Mouse (Mus musculus) MEL (cell line): ENCODE data around the gene Phf2. TPM values are rescaled to one million over a fixed set of nuclear protein-coding genes. Genes with fewer than 3 reads are reported as not detected.

Experiments
- DNase-seq: peaks from one replicate; pipeline ENCODE4 v3.0.0; 2011; ENCODE audit warnings: low read depth, low spot score
- H3K27ac ChIP-seq: 2 replicates; pipeline ENCODE4 v1.5.1; 2012; ENCODE audit warnings: low read depth, mild to moderate bottlenecking, control low read depth, low read length, moderate library complexity; ENCODE audit not compliant: control insufficient read depth
- H3K27me3 ChIP-seq, 2 experiments: fragments of 150-350 bp in 1 of 2; sonication (generic) in 1 of 2; 2 replicates each; pipeline ENCODE4 v1.6.1; 2012; ENCODE audit warnings: low read length in 2 of 2, mild to moderate bottlenecking in 2 of 2, improper control_type of control experiment in 1 of 2, moderate library complexity in 1 of 2; ENCODE audit not compliant: insufficient read depth in 2 of 2, control insufficient read depth in 1 of 2
- H3K36me3 ChIP-seq, 2 experiments: 2 replicates each; pipeline ENCODE4 v1.6.1; 2012 to 2014; ENCODE audit warnings: low read length in 2 of 2, improper control_type of control experiment in 1 of 2, inconsistent platforms in 1 of 2, mild to moderate bottlenecking in 1 of 2; ENCODE audit not compliant: insufficient read depth in 2 of 2, control insufficient read depth in 1 of 2
- H3K4me1 ChIP-seq, 2 experiments: fragments of 150-350 bp in 1 of 2; sonication (generic) in 1 of 2; 2 replicates each; pipeline ENCODE4 v1.6.1; 2012; ENCODE audit warnings: low read length in 2 of 2, improper control_type of control experiment in 1 of 2, mild to moderate bottlenecking in 1 of 2; ENCODE audit not compliant: insufficient read depth in 2 of 2, control insufficient read depth in 1 of 2
- H3K4me3 ChIP-seq, 2 experiments: fragments of 150-350 bp in 1 of 2; sonication (generic) in 1 of 2; 2 replicates each; pipeline ENCODE4 v1.5.1; 2012; ENCODE audit warnings: low read depth in 2 of 2, low read length in 2 of 2, mild to moderate bottlenecking in 2 of 2, moderate library complexity in 2 of 2, control low read depth in 1 of 2, improper control_type of control experiment in 1 of 2; ENCODE audit not compliant: control insufficient read depth in 1 of 2, insufficient read depth in 1 of 2
- H3K79me2 ChIP-seq: 2 replicates; pipeline ENCODE4 v1.6.1; 2012; ENCODE audit warnings: mild to moderate bottlenecking, low read length, moderate library complexity; ENCODE audit not compliant: control insufficient read depth, poor library complexity, insufficient read depth
- H3K9ac ChIP-seq: 2 replicates; pipeline ENCODE4 v1.6.1; 2012; ENCODE audit warnings: low read depth, mild to moderate bottlenecking, control low read depth, low read length, moderate library complexity; ENCODE audit not compliant: control insufficient read depth, poor library complexity, severe bottlenecking
- H3K9me3 ChIP-seq: fragments of 150-350 bp; sonication (generic); replicated peaks from 2 replicates; pipeline ENCODE4 v1.6.1; 2012; ENCODE audit warnings: mild to moderate bottlenecking, low read length, improper control_type of control experiment, moderate library complexity; ENCODE audit not compliant: insufficient read depth
- BHLHE40 ChIP-seq: IDR thresholded peaks from 2 replicates; pipeline ENCODE4 v1.6.1; 2012; ENCODE audit warnings: low read depth, mild to moderate bottlenecking, inconsistent platforms, low read length, improper control_type of control experiment, borderline replicate concordance
- CHD1 ChIP-seq: IDR thresholded peaks from 2 replicates; pipeline ENCODE4 v1.6.1; 2012; ENCODE audit warnings: low read depth, mild to moderate bottlenecking, inconsistent platforms, low read length, improper control_type of control experiment
- CHD2 ChIP-seq: IDR thresholded peaks from 2 replicates; pipeline ENCODE4 v1.6.1; 2011; ENCODE audit warnings: low read length, improper control_type of control experiment
- CTCF ChIP-seq, 3 experiments: IDR thresholded peaks in 2 of 3; conservative IDR thresholded peaks in 1 of 3; 2 replicates each; pipeline ENCODE4 v1.5.1; 2011 to 2012; ENCODE audit warnings: low read length in 3 of 3, low read depth in 2 of 3, mild to moderate bottlenecking in 2 of 3, improper control_type of control experiment in 1 of 3, inconsistent platforms in 1 of 3, mixed read lengths in 1 of 3, moderate library complexity in 1 of 3; ENCODE audit not compliant: control insufficient read depth in 1 of 3, insufficient read depth in 1 of 3, poor library complexity in 1 of 3, severe bottlenecking in 1 of 3
- E2F4 ChIP-seq: IDR thresholded peaks from 2 replicates; pipeline ENCODE4 v1.6.1; 2011; ENCODE audit warnings: low read depth, low read length, improper control_type of control experiment, borderline replicate concordance
- EP300 ChIP-seq, 2 experiments: IDR thresholded peaks; 2 replicates each; pipeline ENCODE4 v1.6.1; 2011; ENCODE audit warnings: improper control_type of control experiment in 2 of 2, low read length in 2 of 2, low read depth in 1 of 2, mild to moderate bottlenecking in 1 of 2
- ETS1 ChIP-seq: IDR thresholded peaks from 2 replicates; pipeline ENCODE4 v1.6.1; 2012; ENCODE audit warnings: low read depth, mild to moderate bottlenecking, inconsistent platforms, low read length, improper control_type of control experiment, moderate library complexity
- GABPA ChIP-seq: IDR thresholded peaks from 2 replicates; pipeline ENCODE4 v1.6.1; 2012; ENCODE audit warnings: low read depth, mild to moderate bottlenecking, inconsistent platforms, low read length, improper control_type of control experiment, moderate library complexity
- GATA1 ChIP-seq: IDR thresholded peaks from 2 replicates; pipeline ENCODE4 v1.6.1; 2011; ENCODE audit warnings: low read depth, low read length, improper control_type of control experiment
- HCFC1 ChIP-seq: IDR thresholded peaks from 2 replicates; pipeline ENCODE4 v1.6.1; 2012; ENCODE audit warnings: low read depth, mild to moderate bottlenecking, inconsistent platforms, low read length, improper control_type of control experiment, moderate library complexity
- JUND ChIP-seq: IDR thresholded peaks from 2 replicates; pipeline ENCODE4 v1.6.1; 2011; ENCODE audit warnings: low read depth, mild to moderate bottlenecking, improper control_type of control experiment, low read length
- MAFK ChIP-seq: IDR thresholded peaks from 2 replicates; pipeline ENCODE4 v1.6.1; 2011; ENCODE audit warnings: low read depth, mild to moderate bottlenecking, low read length, improper control_type of control experiment, borderline replicate concordance
- MAX ChIP-seq: IDR thresholded peaks from 2 replicates; pipeline ENCODE4 v1.6.1; 2011; ENCODE audit warnings: low read length, improper control_type of control experiment
- MAZ ChIP-seq: IDR thresholded peaks from 2 replicates; pipeline ENCODE4 v1.6.1; 2012; ENCODE audit warnings: low read depth, mild to moderate bottlenecking, inconsistent platforms, low read length, improper control_type of control experiment
- MEF2A ChIP-seq: IDR thresholded peaks from 2 replicates; pipeline ENCODE4 v1.6.1; 2014; ENCODE audit warnings: low read depth, mild to moderate bottlenecking, inconsistent platforms, low read length, improper control_type of control experiment; ENCODE audit not compliant: poor library complexity, insufficient replicate concordance, severe bottlenecking; ENCODE audit errors: extremely low read depth
- MXI1 ChIP-seq: IDR thresholded peaks from 2 replicates; pipeline ENCODE4 v1.6.1; 2011; ENCODE audit warnings: mild to moderate bottlenecking, low read depth, low read length, improper control_type of control experiment
- MYB ChIP-seq: IDR thresholded peaks from 2 replicates; pipeline ENCODE4 v1.6.1; 2011; ENCODE audit warnings: mild to moderate bottlenecking, low read depth, low read length, improper control_type of control experiment
- MYC ChIP-seq: IDR thresholded peaks from 2 replicates; pipeline ENCODE4 v1.6.1; 2011; ENCODE audit warnings: low read depth, mild to moderate bottlenecking, low read length, improper control_type of control experiment, moderate library complexity
- NELFE ChIP-seq: IDR thresholded peaks from 2 replicates; pipeline ENCODE4 v1.6.1; 2011; ENCODE audit warnings: low read depth, low read length, improper control_type of control experiment
- NRF1 ChIP-seq: IDR thresholded peaks from 2 replicates; pipeline ENCODE4 v1.6.1; 2014; ENCODE audit warnings: low read depth, mild to moderate bottlenecking, inconsistent platforms, low read length, improper control_type of control experiment, moderate library complexity; ENCODE audit not compliant: poor library complexity, insufficient read depth, severe bottlenecking
- POLR2A ChIP-seq, 2 experiments: IDR thresholded peaks; 2 replicates each; pipeline ENCODE4 v1.6.1; 2011 to 2012; ENCODE audit warnings: low read length in 2 of 2, mild to moderate bottlenecking in 2 of 2, control low read depth in 1 of 2, improper control_type of control experiment in 1 of 2, low read depth in 1 of 2, moderate library complexity in 1 of 2; ENCODE audit not compliant: control insufficient read depth in 1 of 2, insufficient read depth in 1 of 2, poor library complexity in 1 of 2
- POLR2AphosphoS2 ChIP-seq: IDR thresholded peaks from 2 replicates; pipeline ENCODE4 v1.6.1; 2011; ENCODE audit warnings: low read length, improper control_type of control experiment
- POLR2AphosphoS5 ChIP-seq: IDR thresholded peaks from 2 replicates; pipeline ENCODE4 v1.6.1; 2012; ENCODE audit warnings: low read depth, borderline replicate concordance, mild to moderate bottlenecking, inconsistent platforms, low read length, moderate library complexity, mixed read lengths
- RAD21 ChIP-seq: IDR thresholded peaks from 2 replicates; pipeline ENCODE4 v1.6.1; 2011; ENCODE audit warnings: mild to moderate bottlenecking, low read depth, low read length, improper control_type of control experiment
- RCOR1 ChIP-seq: IDR thresholded peaks from 2 replicates; pipeline ENCODE4 v1.6.1; 2012; ENCODE audit warnings: low read depth, mild to moderate bottlenecking, inconsistent platforms, low read length, improper control_type of control experiment
- SIN3A ChIP-seq: IDR thresholded peaks from 2 replicates; pipeline ENCODE4 v1.6.1; 2012; ENCODE audit warnings: low read length, improper control_type of control experiment, inconsistent platforms
- SMC3 ChIP-seq: IDR thresholded peaks from 2 replicates; pipeline ENCODE4 v1.6.1; 2011; ENCODE audit warnings: low read depth, low read length, improper control_type of control experiment
- TAL1 ChIP-seq: IDR thresholded peaks from 2 replicates; pipeline ENCODE4 v1.6.1; 2012; ENCODE audit warnings: mild to moderate bottlenecking, inconsistent platforms, low read length, moderate library complexity, mixed read lengths
- TBP ChIP-seq: IDR thresholded peaks from 2 replicates; pipeline ENCODE4 v1.8.0; 2011; ENCODE audit warnings: low read depth, low read length, improper control_type of control experiment
- TCF12 ChIP-seq: IDR thresholded peaks from 2 replicates; pipeline ENCODE4 v1.6.1; 2014; ENCODE audit warnings: low read depth, mild to moderate bottlenecking, inconsistent platforms, low read length, improper control_type of control experiment, moderate library complexity
- USF1 ChIP-seq: IDR thresholded peaks from 2 replicates; pipeline ENCODE4 v1.6.1; 2014; ENCODE audit warnings: low read depth, mild to moderate bottlenecking, inconsistent platforms, low read length, improper control_type of control experiment, moderate library complexity
- USF2 ChIP-seq, 2 experiments: IDR thresholded peaks; 2 replicates each; pipeline ENCODE4 v1.6.1; 2011 to 2012; ENCODE audit warnings: improper control_type of control experiment in 2 of 2, low read length in 2 of 2, borderline replicate concordance in 1 of 2, inconsistent platforms in 1 of 2, low read depth in 1 of 2, mild to moderate bottlenecking in 1 of 2; ENCODE audit not compliant: insufficient read depth in 1 of 2
- ZC3H11A ChIP-seq: IDR thresholded peaks from 2 replicates; pipeline ENCODE4 v1.6.1; 2012; ENCODE audit warnings: low read depth, mild to moderate bottlenecking, inconsistent platforms, low read length, improper control_type of control experiment
- ZKSCAN1 ChIP-seq: IDR thresholded peaks from 2 replicates; pipeline ENCODE4 v1.6.1; 2012; ENCODE audit warnings: low read depth, mild to moderate bottlenecking, inconsistent platforms, low read length, improper control_type of control experiment, moderate library complexity
- ZMIZ1 ChIP-seq: IDR thresholded peaks from 2 replicates; pipeline ENCODE4 v1.6.1; 2012; ENCODE audit warnings: low read depth, mild to moderate bottlenecking, inconsistent platforms, low read length, improper control_type of control experiment, moderate library complexity
- ZNF384 ChIP-seq: IDR thresholded peaks from 2 replicates; pipeline ENCODE4 v1.6.1; 2012; ENCODE audit warnings: low read depth, mild to moderate bottlenecking, inconsistent platforms, low read length, improper control_type of control experiment
- polyA plus RNA-seq, 2 experiments: library from polyadenylated mRNA; stranded (reverse) in 1 of 2; unstranded in 1 of 2; fragments of >175 nt in 1 of 2; fragments of >200 nt in 1 of 2; gene quantifications; 2 replicates each; pipeline versions ENCODE4 v1.2.1 to v1.2.4; 2012; ENCODE audit warnings: low replicate concordance in 2 of 2, low read depth in 1 of 2; ENCODE audit not compliant: insufficient read length in 2 of 2, insufficient read depth in 1 of 2, missing spikeins in 1 of 2
- total RNA-seq: library from RNA; depleted of rRNA; stranded (reverse); fragments of 300-350 nt; gene quantifications from 2 replicates; pipeline ENCODE4 v1.2.3, GENCODE M21; 2012

Gene Phf2
- total and polyA plus RNA-seq, 3 experiments: 10.2 to 52.7 (median 29.6) TPM

GRCm38 (mm10) chr13:48869950-48870770 is 759 bp downstream of the Phf2 start:
- peak overlapping the region; percentile 91 for H3K9ac ChIP-seq
- H3K4me1 ChIP-seq: peaks cover 16 to 29% of the 10 kb centered on the region in 2 experiments
- H3K36me3 ChIP-seq: peaks cover 0 to 12% of the 10 kb centered on the region in 2 experiments; a peak in 2 of 4 replicates
- peak overlapping the region; percentile 53 for H3K27ac ChIP-seq
- peak overlapping the region; percentile 81 to 96 for H3K4me3 ChIP-seq
- H3K27me3 ChIP-seq: no peaks in the 10 kb centered on the region
- H3K9me3 ChIP-seq: no peaks in the 10 kb centered on the region
- DNase-seq: peak; percentile 67
- peaks cover 51% of the 10 kb centered on the region for H3K79me2 ChIP-seq
- TF ChIP-seq SMC3: no peak
- TF ChIP-seq BHLHE40: no peak
- peak; percentile 55 for TF ChIP-seq NELFE
- no peak for TF ChIP-seq ETS1
- TF ChIP-seq POLR2AphosphoS5: no peak
- 0 out of 2 replicates have a peak, but pooled peaks have one; percentile 13 for TF ChIP-seq TCF12
- TF ChIP-seq MAFK: no peak
- TF ChIP-seq ZKSCAN1: no peak
- no peak for TF ChIP-seq CTCF (IDR thresholded peaks at IDR 0.05 in 2 of 3, conservative IDR thresholded peaks at IDR 0.05 in 1 of 3; ENCODE audit: control insufficient read depth in 1 of 3, insufficient read depth in 1 of 3, low read depth in 2 of 3, low read length in 3 of 3, poor library complexity in 1 of 3, severe bottlenecking in 1 of 3)
- no peak for TF ChIP-seq RAD21
- peak; percentile 46; the same call in 1 of the 2 replicates for TF ChIP-seq MAZ
- TF ChIP-seq USF1: no peak
- TF ChIP-seq CHD2: no peak
- TF ChIP-seq HCFC1: no peak
- no peak for TF ChIP-seq EP300 (IDR thresholded peaks at IDR 0.05; ENCODE audit: low read depth in 1 of 2, low read length in 2 of 2)
- TF ChIP-seq CHD1: no peak
- no peak for TF ChIP-seq USF2 (IDR thresholded peaks at IDR 0.05; ENCODE audit: borderline replicate concordance in 1 of 2, insufficient read depth in 1 of 2, low read depth in 1 of 2, low read length in 2 of 2)
- TF ChIP-seq MYC: no peak
- no peak for TF ChIP-seq GABPA
- no peak for TF ChIP-seq NRF1
- no peak for TF ChIP-seq MEF2A
- TF ChIP-seq ZMIZ1: no peak
- TF ChIP-seq TAL1: no peak
- TF ChIP-seq ZC3H11A: no peak
- TF ChIP-seq RCOR1: no peak
- peak; percentile 46; the same call in 1 of the 2 replicates for TF ChIP-seq SIN3A
- no peak for TF ChIP-seq E2F4
- no peak for TF ChIP-seq POLR2AphosphoS2
- peak; percentile 23; the same call in 1 of the 2 replicates for TF ChIP-seq MAX
- no peak for TF ChIP-seq JUND
- no peak for TF ChIP-seq MXI1
- no peak for TF ChIP-seq TBP
- TF ChIP-seq POLR2A (IDR thresholded peaks at IDR 0.05; ENCODE audit: control insufficient read depth in 1 of 2, insufficient read depth in 1 of 2, low read depth in 1 of 2, low read length in 2 of 2, poor library complexity in 1 of 2): peak; percentile 18 to 46; a peak in 1 of 4 replicates
- no peak for TF ChIP-seq ZNF384
- no peak for TF ChIP-seq MYB
- no peak for TF ChIP-seq GATA1
